Mouse (Mus musculus) right cerebral cortex, postnatal 10 days (tissue): Measurements from ENCODE around the gene Cish.
"Not testable (repeated sequence)": the region's sequence is repeated elsewhere in the genome, so short reads cannot be mapped to it uniquely, and the experiment has no call there.

Experiments
- DNase-seq, 2 experiments: peaks; one replicate each; pipeline ENCODE4 v3.0.0; 2021; ENCODE audit warnings: low spot score in 2 of 2

Cish gene

DNA sequence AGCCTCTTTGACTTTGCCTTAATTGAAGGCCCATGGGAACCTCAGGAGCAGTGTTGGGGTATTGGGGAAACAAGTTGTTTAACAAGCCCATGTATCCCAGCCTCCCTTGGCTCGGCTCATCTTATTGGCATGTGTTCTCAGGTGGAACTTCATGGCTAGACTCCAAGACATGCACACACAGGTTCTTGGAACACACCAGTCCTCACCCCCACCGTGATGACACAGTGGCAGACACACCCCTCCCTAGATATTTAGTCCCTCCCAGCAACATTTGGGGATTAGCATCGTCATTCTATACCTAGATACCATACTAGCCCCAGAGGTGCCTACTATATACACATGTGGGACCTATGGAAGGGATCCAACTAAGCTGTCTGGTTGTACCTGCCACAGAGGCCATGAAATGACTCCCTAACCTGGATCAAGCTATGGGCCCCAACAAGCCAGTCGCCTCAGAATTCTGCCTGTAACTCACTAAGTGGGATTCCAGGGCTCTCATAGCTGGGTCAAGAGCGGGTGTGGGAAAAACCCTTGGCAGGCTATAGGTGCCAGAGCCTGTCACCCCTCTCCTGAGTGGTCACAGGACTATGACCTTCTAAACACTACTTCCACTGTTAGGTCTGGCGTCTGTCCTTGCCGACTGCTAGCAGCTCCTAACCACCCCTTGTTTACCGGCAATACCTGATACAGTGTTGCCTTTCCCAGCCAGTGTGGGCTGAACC lies 2.4 kb downstream of the Cish start:
- no peak for DNase-seq

DNA sequence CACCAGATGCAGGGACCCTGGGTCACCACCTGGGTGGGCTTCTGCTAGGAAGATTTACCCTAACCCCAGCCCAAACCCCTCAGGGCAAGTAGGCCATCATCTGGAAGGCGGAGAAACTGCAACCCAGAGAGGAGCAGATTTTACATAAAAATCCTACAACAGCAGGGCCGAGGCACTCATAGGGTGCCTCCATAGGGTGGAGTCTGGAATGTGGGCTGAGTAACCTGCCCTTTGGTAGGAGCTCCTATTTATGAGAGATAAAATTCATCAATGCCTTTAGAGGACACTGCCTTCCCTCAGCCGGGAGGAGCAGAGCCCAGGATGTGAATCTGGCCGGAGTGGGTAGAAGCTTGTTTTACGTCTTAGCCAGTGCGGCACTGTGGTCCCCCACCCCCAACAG lies 3.0 kb downstream of the Cish start:
- DNase-seq, result no peak

DNA sequence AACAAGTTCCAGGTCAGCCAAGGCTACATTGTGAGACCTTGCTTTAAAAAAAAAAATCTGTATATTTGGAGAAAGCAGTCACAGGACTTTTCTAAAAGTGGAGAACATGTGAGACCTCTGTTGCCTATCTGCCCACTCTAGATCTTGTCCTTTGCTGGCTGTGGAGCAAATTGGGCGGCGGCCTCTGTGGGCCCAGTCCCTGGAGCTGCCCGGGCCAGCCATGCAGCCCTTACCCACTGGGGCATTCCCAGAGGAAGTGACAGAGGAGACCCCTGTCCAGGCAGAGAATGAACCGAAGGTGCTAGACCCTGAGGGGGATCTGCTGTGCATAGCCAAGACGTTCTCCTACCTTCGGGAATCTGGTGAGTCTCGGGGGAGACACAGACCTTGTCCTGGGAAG lies 4.0 kb downstream of the Cish start:
- no peak for DNase-seq

DNA sequence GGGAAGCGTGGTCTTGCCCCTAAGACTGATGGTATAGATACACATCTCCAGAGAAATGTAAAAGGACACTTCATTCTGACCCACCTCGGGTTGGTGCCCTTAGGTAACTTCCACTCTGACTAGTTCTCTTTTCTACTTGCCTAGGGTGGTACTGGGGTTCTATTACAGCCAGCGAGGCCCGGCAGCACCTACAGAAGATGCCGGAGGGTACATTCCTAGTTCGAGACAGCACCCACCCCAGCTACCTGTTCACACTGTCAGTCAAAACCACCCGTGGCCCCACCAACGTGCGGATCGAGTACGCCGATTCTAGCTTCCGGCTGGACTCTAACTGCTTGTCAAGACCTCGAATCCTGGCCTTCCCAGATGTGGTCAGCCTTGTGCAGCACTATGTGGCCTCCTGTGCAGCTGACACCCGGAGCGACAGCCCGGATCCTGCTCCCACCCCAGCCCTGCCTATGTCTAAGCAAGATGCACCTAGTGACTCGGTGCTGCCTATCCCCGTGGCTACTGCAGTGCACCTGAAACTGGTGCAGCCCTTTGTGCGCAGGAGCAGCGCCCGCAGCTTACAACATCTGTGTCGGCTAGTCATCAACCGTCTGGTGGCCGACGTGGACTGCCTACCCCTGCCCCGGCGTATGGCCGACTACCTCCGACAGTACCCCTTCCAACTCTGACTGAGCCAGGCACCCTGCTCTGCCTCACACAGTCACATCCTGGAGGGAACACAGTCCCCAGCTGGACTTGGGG lies 4.6 kb downstream of the Cish start:
- no peak for DNase-seq

DNA sequence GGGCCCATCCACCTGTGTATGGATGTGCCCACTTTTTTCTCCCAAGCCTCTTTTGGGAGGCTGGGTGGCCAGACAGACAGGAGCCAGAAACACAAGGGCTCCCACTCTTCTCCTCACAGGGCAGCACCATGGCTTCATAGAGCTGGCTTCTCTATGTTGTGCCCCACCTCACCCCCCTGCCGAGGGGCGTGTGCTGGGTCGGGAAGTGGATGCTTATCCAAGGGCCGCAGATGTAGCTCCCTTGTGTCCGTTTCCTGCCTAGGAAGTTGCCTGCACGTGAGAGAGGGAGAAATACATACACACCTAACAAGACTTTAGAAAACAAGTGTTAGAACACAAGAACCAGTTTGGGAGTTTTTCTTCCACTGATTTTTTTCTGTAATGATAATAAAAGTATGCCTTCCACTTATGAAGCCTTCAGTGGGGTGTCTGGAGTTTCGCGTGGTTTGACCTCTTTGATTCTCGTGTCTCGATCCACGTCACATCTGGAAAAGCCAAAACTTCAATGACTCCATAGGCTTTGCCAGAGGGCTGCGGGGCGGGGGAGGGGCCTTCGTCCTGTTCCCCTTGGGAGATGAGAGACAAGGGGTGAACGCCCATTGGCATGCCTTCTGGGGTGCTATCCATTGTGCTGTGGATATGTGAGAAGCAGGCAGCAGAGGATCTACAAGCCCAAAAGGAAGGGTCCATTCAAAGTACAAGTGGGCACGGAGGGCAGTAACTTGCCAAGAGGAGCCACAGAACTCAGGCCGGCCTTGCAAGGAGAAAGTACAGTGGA lies 5.9 kb downstream of the Cish start:
- DNase-seq, result no peak

DNA sequence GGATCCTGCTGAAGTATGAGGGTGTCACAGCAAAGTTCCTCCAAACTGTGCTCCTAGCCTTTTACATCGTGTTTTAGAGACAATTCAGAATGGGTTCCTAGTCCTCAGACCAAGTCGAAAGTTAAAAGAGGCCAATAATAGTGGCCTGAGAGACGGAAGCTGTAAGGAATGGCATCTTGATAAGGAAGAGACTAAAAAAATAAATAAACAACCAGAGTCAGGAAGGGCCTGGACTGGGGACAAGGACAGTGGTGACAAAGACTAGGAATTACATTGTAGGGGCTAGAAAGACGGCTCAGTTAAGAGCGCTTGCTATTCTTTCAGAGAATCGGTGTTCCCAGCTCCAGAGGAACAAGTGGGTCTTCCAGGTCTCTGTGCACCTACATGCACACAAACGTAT lies 6.8 kb downstream of the Cish start:
- DNase-seq, result no peak

DNA sequence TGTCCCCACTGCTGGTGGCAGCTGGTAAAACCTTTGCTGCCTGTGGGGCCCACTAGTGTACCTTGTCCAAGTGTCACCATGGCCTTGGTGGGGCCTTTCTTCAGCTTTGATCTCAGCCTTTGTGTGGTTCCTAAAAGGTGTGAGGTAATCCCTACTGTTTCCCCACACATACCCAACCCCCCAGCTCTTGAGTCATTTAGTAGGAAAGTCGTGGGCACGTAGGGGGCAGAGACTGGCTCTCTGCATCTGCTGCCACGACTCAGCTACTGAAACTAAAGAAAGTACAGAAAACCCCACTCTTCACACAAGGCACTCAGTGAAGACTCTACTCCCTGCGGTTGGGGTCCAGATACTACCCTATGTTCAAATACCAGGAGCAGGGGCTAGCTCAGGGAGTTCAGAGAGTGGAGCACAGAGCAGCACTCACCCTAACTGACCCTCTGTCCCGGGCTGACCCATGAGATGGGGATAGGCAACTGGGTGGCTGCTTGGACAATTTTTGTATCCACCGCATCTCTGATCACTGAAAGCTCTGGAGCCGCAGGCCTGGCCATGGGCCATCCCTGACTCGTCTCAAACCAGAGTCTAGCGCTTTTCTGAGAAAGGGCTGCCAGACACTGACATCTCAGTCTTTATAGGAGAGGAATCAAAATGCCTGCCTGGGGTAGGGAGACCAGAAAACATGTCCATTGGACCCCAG lies 7.4 kb downstream of the Cish start:
- no peak for DNase-seq

DNA sequence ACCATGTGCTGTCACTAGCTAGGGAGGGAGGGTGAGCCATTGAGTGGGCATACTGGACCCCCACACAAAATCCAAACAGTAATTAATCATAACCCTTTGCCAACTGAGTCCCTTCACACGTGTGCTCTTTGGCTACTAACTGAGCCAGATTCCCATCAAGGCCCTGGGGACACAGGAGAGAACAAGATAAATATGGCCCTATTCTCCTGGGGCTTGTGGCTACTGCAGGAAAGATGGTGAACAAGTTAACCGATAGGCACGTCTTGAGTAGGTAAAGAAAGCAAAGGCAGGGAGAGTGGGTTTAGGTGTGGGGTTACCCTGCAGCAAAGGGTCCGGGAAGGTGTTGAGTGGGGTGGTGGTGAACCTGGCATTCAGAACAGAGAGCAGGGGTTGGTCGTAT lies 8.1 kb downstream of the Cish start:
- DNase-seq, result no peak

DNA sequence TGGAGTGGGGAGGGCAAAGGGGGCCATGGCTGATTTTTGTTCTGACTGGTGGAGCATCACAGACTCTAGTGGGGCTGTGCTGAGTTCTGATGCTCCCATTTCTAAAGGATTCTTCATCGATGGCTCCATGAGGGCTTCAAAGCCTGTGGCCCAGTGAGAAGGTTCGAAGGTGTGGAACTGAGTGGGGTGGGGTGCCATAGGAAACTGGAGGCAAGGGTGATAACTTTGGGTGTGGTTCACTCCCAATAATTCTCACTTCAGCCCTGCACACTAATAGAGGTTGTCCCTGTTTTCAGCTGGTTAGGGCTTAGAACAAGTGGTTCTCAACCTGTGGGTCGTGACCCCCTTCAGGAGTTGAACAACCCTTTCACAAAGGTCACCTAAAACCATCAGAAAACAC lies 8.6 kb downstream of the Cish start:
- DNase-seq, result no peak

DNA sequence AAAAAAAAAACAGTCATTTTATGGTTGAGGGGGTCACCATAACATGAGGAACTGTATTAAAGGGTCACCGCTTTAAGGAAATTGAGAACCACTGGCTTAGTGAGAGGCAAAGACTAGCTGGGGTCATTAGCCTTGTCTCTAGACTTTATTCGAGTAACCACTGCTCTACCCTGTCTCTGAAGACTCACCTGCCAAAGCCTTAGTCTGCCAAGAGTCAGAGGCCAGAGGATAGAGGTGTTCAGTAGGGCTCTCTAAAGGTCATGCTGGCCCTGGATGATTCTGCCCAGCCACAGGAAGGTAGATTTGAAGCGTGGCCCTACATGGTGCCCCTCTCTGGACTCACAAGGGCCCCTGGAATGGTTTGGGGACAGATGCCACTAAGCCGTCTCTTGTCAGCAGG lies 9.2 kb downstream of the Cish start:
- no peak for DNase-seq

DNA sequence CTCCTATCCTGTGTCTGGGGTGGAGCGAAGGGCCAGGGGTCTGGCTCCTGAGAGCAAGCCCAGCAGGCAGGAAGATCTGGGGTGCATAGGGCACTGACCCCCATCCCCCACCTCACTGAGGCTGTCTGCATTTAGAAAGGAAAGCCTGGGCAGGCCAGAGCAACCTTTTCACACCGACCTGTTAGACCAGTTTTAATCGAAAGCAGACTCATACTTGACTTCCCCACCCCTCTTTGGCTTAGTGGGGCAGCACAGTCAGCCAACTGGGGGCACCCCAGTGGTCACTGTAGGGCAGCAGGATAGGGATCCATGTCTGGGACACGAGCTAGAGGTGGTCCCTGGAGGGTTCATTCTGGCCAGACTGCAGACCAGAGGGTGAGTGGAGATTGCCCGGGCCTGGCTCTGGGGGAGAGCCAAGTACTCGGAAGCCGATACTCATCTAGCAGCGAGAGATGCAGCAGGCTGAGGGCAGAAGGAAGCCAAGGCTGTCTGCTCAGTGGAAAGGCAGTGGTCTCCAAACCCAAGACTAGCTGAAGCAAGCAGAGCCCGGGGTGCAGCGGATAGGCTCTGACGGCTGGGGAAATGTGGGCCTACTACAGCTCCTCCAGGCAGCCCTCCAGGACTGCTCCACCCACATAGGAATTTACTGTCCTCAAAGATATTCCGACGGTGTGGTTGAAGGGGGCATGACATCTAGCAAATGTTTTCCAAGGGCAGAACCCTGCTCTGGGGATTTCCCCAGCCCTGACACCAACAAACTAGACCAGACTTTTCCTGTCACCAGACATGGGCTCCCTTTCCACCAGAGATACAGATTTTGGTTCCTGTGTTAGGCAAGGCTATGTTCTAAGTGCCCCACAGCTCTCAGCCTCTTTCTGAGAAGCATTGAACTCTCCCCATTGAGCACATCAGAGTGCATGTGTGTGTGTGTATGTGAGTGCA lies 10.0 kb downstream of the Cish start:
- no peak for DNase-seq

DNA sequence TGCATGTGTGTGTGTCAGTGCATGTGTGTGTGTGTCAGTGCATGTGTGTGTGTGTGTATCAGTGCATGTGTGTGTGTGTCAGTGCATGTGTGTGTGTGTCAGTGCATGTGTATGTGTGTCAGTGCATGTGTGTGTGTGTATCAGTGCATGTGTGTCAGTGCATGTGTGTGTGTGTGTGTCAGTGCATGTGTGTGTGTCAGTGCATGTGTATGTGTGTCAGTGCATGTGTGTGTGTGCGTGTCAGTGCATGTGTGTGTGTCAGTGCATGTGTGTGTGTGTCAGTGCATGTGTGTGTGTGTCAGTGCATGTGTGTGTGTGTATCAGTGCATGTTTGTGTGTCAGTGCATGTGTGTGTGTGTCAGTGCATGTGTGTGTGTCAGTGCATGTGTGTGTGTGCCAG lies 10.8 kb downstream of the Cish start:
- DNase-seq, result not testable (repeated sequence)

DNA sequence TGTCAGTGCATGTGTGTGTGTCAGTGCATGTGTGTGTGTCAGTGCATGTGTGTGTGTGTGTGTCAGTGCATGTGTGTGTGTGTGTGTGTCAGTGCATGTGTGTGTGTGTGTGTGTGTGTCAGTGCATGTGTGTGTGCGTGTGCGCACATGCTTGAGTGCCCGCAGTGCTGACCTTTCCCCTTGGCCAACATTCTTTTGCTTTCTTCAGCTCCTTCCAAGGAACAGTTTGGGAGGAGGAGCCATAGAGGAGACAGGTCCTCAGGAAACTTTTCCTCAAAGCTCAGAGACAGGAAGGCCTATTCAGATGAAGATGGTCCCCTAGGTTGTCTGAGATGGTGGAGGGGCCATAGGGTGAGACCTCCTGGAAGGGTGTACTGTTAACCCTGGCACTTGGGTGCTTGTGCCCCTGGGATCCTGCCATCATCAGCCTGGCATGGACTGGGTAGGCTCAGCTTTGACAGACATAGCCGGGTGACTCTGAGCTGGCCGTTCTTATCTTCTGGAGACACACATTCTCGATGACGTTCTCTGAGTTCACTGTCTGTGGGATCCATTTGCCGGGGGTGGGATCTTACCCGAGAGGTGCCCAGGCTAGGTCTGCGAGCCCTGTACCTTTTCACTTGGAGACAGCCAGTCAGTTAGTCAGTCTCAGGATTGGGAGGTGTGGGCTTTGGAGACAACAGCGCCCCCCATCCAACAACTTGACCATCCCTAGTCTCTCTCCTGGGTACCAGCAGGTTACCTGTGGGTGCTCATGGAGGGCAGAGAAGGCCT lies 11.5 kb downstream of the Cish start:
- no peak for DNase-seq

DNA sequence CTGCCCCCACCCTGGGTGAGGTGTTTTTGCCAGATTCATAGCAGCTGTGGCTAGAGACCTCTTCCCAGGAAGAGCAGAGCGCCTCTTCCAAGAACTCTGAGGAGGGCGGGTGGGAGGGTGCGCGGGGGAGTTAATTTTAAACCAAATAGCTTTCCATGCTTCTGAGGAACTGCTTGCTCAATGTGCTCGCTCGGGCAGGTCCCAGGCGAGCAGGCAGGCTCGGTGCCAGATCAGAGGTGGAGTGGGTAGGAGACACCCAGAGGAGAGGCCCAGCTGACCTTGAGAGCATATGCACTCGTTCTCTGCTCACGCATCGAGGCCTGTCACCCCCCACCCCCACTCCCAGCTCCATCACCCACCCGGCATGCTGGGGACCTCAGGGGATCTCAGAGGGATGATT lies 12.1 kb downstream of the Cish start:
- peak in 1 of 2 experiments; percentile 46 for DNase-seq

DNA sequence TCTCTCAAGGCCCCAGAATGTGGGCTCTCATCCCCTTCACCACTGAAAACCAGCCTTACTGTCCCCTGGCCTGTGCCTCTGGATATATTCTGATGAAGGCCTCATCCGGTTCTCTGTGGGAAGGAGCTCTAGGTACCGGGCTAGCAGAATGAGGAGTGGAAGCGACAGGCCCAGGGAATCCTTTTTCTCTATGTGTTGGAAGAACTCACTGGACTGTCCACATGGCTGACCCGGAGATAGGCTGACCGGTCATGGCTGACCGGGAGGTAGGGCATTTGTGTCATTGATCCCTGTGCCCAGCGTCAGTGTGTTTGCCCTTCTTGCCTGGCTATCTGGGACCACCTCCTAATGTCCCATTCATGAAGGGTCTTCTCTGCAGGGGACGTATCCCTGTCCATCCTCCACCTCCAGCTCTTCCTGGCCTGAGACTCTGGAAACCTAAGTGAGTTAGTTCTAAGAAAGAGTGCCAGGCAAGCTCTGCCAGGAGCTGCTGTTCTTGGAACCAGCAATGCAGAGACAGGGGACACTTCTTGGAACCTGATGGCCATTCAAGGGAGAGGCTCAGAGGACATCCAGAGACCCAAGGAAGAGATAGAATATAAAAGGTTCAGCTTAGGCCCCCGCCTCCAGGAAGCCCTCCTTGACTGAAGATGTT lies 12.6 kb downstream of the Cish start:
- no peak for DNase-seq

DNA sequence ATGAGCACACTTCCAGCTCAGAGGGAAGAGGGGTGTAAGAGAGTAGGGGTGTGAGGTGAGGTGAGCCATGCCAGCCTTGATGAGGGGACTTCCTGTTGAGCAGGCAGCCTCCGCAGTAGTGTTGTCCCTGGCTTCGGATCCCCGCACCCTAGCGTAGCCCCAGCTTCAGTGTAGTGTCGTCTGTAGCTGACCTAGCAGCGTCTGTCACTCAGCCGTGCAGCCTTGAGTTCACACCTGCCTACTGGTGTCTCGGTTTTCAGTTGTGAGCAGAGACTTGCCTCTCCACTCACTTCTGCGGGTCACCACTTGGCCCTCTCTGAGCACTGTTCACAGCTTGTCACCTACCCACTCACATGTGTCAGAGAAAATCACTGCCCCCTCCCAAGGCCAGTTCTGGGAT lies 13.3 kb downstream of the Cish start:
- no peak for DNase-seq

DNA sequence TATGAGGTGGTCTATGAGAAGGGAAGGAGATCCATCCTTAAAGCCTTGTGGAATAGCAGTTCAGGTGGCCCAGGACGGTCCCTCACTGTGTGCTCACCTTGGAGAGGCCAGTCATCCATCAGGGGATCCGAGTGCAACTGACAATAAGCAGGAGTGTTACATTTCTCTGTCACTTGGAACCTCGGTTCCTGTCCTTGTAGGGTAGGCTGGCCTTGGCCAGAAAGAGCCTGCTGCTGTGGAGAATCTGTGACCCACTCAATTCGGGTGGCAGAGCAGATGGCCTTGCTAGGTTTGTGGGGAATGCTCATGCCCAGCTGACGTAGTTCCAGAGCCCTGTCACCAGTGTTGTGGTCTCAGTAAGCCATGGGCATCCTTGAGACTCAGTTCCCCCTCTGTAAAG lies 13.8 kb downstream of the Cish start:
- DNase-seq, result no peak

DNA sequence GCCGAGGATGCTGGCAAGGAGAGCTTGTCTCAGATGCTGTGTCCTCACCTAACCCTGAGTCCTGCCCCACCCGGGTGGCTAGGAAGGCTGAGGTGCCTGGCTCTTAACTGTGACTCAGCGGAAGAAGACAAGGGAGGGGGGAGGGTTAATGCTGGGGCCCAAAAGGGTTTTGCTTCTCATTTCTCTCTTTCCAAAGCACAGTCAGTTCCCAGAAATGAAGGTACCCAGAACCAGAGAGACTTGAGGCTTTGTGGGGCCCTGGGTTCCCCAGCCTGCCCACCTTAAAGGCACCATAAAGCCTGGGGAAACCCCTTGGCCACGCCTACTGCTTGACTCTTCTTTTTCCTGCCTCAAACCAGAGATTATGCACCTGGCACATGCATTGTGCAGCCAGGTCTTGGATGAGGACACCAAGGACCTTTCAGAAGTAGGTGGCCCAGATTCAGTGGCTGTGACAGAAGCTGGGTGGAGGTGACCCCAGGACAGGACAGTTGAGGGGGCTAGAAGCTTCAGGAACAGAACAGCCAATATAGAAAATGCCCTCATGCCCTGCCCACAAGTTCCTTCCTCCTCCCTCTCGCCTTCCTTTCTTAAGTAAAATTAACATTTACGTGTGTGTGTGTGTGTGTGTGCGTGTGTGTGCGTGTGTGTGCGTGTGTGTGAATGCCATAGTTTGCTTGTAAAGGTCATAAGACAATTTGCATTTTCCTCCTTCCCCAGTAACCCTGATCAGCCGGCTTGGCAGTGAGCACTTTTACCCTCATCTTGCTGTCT lies 17.2 kb downstream of the Cish start:
- DNase-seq, result no peak

DNA sequence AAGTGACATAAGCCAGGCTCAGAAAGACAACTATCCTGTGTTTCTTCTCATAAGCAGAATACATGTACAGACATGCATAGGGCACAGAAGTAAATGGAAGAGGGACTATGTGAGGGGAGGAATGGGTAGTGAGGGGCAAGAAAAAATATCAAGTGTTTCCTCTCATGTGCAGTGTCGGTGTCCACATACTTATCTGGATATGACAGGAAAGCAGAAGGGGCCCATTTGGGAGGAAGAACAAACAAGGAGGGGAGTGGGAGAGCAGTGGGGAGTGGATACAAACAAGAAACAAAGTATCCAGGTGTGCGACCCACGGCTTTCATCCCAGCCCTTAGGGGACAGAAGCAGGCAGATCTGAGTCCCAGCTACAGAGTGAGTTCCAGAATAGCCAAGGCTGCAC lies 18.1 kb downstream of the Cish start:
- DNase-seq, result no peak
